ENCODE assay signal across 9 mouse cellular contexts in the genomic region with DNA sequence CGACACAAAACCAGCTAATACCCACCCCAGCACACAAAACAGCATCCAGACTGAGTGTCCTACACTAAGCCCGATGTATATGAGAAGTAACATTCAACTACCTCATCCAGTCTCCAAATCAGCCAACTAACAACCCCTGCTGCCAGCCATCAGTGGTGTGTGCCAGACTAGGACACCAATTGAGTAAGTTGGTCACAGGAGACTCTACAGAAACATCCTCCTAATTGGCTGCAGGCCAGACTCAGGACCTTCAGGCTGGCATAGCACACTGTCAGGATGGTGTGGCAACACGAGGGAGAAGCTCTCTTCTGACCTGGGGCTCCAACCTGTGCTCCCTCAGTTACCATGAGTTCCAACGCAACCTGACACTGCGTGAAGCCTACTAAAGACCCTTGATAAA.
DNase-seq lines count a peak whose midpoint lies in the region; ATAC-seq lines count a peak whose summit lies in the region.
"Had no signal": no experiment of that assay in that cellular context is flagged by ENCODE, and none has a peak within 500 bp of the region (broad histone marks: within the 10 kb centered on the region; RNA-seq: fewer than 3 reads in every experiment).

No protein-coding gene starts in this region.

- DNase-seq in gastrocnemius, adult 18-20 months (ENCODE audit: low spot score): peak; percentile 39
- no peak for DNase-seq in gastrocnemius, postnatal 4 days (ENCODE audit: low spot score in 2 of 2)
- DNase-seq in lung, postnatal 36 days: peak; percentile 35
- no peak for DNase-seq in lung, postnatal 14 days
- DNase-seq in adrenal gland, adult 8-10 months: peak; percentile 77
- no peak for DNase-seq in urinary bladder, adult 2 months (ENCODE audit: low spot score)
- DNase-seq in lung, postnatal 25 days (ENCODE audit: low spot score): no peak
- DNase-seq: embryo, embryonic 11 days had no signal

- H3K4me2 ChIP-seq in liver, embryonic 16.5 days (ENCODE audit: low read depth, low read length): no peak overlapping the region

- H3K4me1 ChIP-seq in liver, embryonic 16.5 days (ENCODE audit: control insufficient read depth, low read depth, low read length): peaks cover 59% of the 10 kb centered on the region

- no peaks in the 10 kb centered on the region for H3K9me3 ChIP-seq in liver, embryonic 16.5 days (replicated peaks; ENCODE audit: control insufficient read depth, low read length)

- no peaks in the 10 kb centered on the region for H3K36me3 ChIP-seq in liver, embryonic 16.5 days (ENCODE audit: control insufficient read depth, insufficient read depth)

- H3K27ac ChIP-seq in liver, embryonic 16.5 days (ENCODE audit: low read length): peak overlapping the region; percentile 31

- 75% methylated on average over 5 of the region's 5 CpGs for WGBS in liver, embryonic 16.5 days (ENCODE audit: insufficient replicate concordance)

- no peak overlapping the region for H3K9ac ChIP-seq in liver, embryonic 16.5 days (ENCODE audit: low read depth, low read length)

- ATAC-seq in liver, embryonic 16.5 days (ENCODE audit: low read depth): no peak

- H3K27me3 ChIP-seq in liver, embryonic 16.5 days (ENCODE audit: control insufficient read depth, insufficient read depth, low read depth, low read length): no peaks in the 10 kb centered on the region

- H3K4me3 ChIP-seq in liver, embryonic 16.5 days (ENCODE audit: low read depth, low read length): no peak overlapping the region

Comparison
In these comparisons a context has a peak if more than half of its experiments do, and no peak if none do; other contexts are left out.
1. DNase-seq: peak in gastrocnemius, adult 18-20 months (single experiment), lung, postnatal 36 days (single experiment) and adrenal gland, adult 8-10 months (single experiment); none in gastrocnemius, postnatal 4 days (0 of 2), lung, postnatal 14 days (single experiment), urinary bladder, adult 2 months (single experiment) and lung, postnatal 25 days (single experiment).